Mouse (Mus musculus) common myeloid progenitor, adult 5-6 weeks (primary cell): ENCODE measurements around the gene Tmem116. TPM values are rescaled to one million over a fixed set of nuclear protein-coding genes. Genes with fewer than 3 reads are reported as not detected.

ENCODE experiments used
- ATAC-seq: replicated peaks from 2 replicates; pipeline ENCODE4 v1.8.0; 2016; ENCODE audit warnings: low read depth, mild to moderate bottlenecking, moderate TSS enrichment, inconsistent platforms; ENCODE audit not compliant: poor library complexity, severe bottlenecking
- total RNA-seq: library from RNA; stranded (forward); fragments of 200-1000, 187-1606 nt; gene quantifications from 2 replicates; pipeline ENCODE4 v1.2.3, GENCODE M21; 2017

Tmem116 gene
- 0.14 TPM in 1 of 2 replicates, not detected in the other for total RNA-seq

GRCm38 (mm10) chr5:121451644-121452025, at the start of gene Tmem116:
TSS of gene Tmem116 (plus strand) at chr5:121451893.
- ATAC-seq: no peak

GRCm38 (mm10) chr5:121407856-121408255, 43.8 kb upstream of the Tmem116 start:
- no peak for ATAC-seq

GRCm38 (mm10) chr5:121410975-121411374, 40.7 kb upstream of the Tmem116 start:
- ATAC-seq: no peak

- ATAC-seq: no peak
These were observed 31.0 kb upstream of the Tmem116 start for GRCm38 (mm10) chr5:121420721-121421120.

- no peak for ATAC-seq
These were observed 28.9 kb upstream of the Tmem116 start for GRCm38 (mm10) chr5:121422787-121423186.

- ATAC-seq: no peak
These were observed 28.4 kb upstream of the Tmem116 start for GRCm38 (mm10) chr5:121423297-121423696.

GRCm38 (mm10) chr5:121428954-121429353, 22.7 kb upstream of the Tmem116 start:
- ATAC-seq: no peak

- ATAC-seq: no peak
These were observed 13.6 kb upstream of the Tmem116 start for GRCm38 (mm10) chr5:121438131-121438530.

GRCm38 (mm10) chr5:121438756-121439155, 12.9 kb upstream of the Tmem116 start:
- ATAC-seq: no peak

- ATAC-seq: peak; percentile 45; the same call in 1 of the 2 replicates
These were observed 8.1 kb upstream of the Tmem116 start for GRCm38 (mm10) chr5:121443548-121443947.

GRCm38 (mm10) chr5:121444870-121445269, 6.8 kb upstream of the Tmem116 start:
- ATAC-seq: no peak

GRCm38 (mm10) chr5:121448450-121448849, 3.2 kb upstream of the Tmem116 start:
- ATAC-seq: no peak

- peak; percentile 22; the same call in 1 of the 2 replicates for ATAC-seq
These were observed 1.7 kb upstream of the Tmem116 start for GRCm38 (mm10) chr5:121449976-121450375.

- no peak for ATAC-seq
These were observed 1.2 kb upstream of the Tmem116 start for GRCm38 (mm10) chr5:121450476-121450875.

GRCm38 (mm10) chr5:121451203-121451602, 490 bp upstream of the Tmem116 start:
- ATAC-seq: peak; percentile 48

GRCm38 (mm10) chr5:121452026-121452869, 555 bp downstream of the Tmem116 start, which contains the start of gene Erp29:
TSS of gene Erp29 (minus strand) at chr5:121452506.
- peak; percentile 76 for ATAC-seq

GRCm38 (mm10) chr5:121452906-121453305, 1.2 kb downstream of the Tmem116 start:
- no peak for ATAC-seq

- ATAC-seq: no peak
These were observed 2.2 kb downstream of the Tmem116 start for GRCm38 (mm10) chr5:121453743-121454502.

- no peak for ATAC-seq
These were observed 2.8 kb downstream of the Tmem116 start for GRCm38 (mm10) chr5:121454503-121454782.

GRCm38 (mm10) chr5:121455510-121456265, 4.0 kb downstream of the Tmem116 start:
- ATAC-seq: no peak
